Comparison of ENCODE assay signal across 8 mouse cellular contexts in genomic region chr5:117114581-117115192, GRCm38 (mm10). TPM values are rescaled to one million over a fixed set of nuclear protein-coding genes. Genes with fewer than 3 reads are reported as not detected.
DNase-seq lines count a peak whose midpoint lies in the region; ATAC-seq lines count a peak whose summit lies in the region.

No protein-coding gene starts in this region.

- no peak for ATAC-seq in CD4-positive, CD25-positive, alpha-beta regulatory T cell, adult 4 months
- ATAC-seq in hindbrain, embryonic 13.5 days (ENCODE audit: low FRiP score), result no peak
- ATAC-seq in lung, embryonic 16.5 days (ENCODE audit: low read depth), result no peak
- no peak for ATAC-seq in stomach, embryonic 14.5 days (ENCODE audit: insufficient number of reproducible peaks, insufficient read depth, low FRiP score, low read depth)

- peak overlapping the region; percentile 97 for H3K4me2 ChIP-seq in hindbrain, embryonic 13.5 days
- peak overlapping the region; percentile 93 for H3K4me2 ChIP-seq in lung, embryonic 16.5 days (ENCODE audit: low read depth, low read length)
- peak overlapping the region; percentile 88 for H3K4me2 ChIP-seq in stomach, embryonic 14.5 days (replicated peaks; ENCODE audit: low read depth, low read length)

- DNase-seq in CD4-positive, CD25-positive, alpha-beta regulatory T cell, adult 2 months (ENCODE audit: low read depth, low spot score), result peak; percentile 59
- DNase-seq in 3T3-L1 (ENCODE audit: low read depth, low spot score), result peak; percentile 87
- DNase-seq in embryo, embryonic 11 days, result peak; percentile 64
- DNase-seq in gastrocnemius, postnatal 10 days, result no peak

- peak overlapping the region; percentile 94 for H3K4me3 ChIP-seq in hindbrain, embryonic 13.5 days
- peak overlapping the region; percentile 95 for H3K4me3 ChIP-seq in lung, embryonic 16.5 days (ENCODE audit: low read length)
- peak overlapping the region; percentile 86 for H3K4me3 ChIP-seq in stomach, embryonic 14.5 days (ENCODE audit: low read depth, low read length)

- no peaks in the 10 kb centered on the region for H3K27me3 ChIP-seq in hindbrain, embryonic 13.5 days
- no peaks in the 10 kb centered on the region for H3K27me3 ChIP-seq in lung, embryonic 16.5 days (ENCODE audit: control insufficient read depth, insufficient read depth, low read depth, low read length)
- no peaks in the 10 kb centered on the region for H3K27me3 ChIP-seq in stomach, embryonic 14.5 days (ENCODE audit: control insufficient read depth, insufficient read depth, low read length)

- 7% methylated on average over 16 of the region's 16 CpGs for WGBS in hindbrain, embryonic 13.5 days
- WGBS in lung, embryonic 16.5 days, result 4% methylated on average over 16 of the region's 16 CpGs
- 4% methylated on average over 16 of the region's 16 CpGs for WGBS in stomach, embryonic 14.5 days

- H3K9me3 ChIP-seq in hindbrain, embryonic 13.5 days, result no peaks in the 10 kb centered on the region
- H3K9me3 ChIP-seq in lung, embryonic 16.5 days (ENCODE audit: control insufficient read depth, low read length), result no peaks in the 10 kb centered on the region
- no peaks in the 10 kb centered on the region for H3K9me3 ChIP-seq in stomach, embryonic 14.5 days (ENCODE audit: control insufficient read depth, low read depth, low read length)

- H3K9ac ChIP-seq in hindbrain, embryonic 13.5 days, result peak overlapping the region; percentile 93
- peak overlapping the region; percentile 88 for H3K9ac ChIP-seq in lung, embryonic 16.5 days (ENCODE audit: low read length)
- peak overlapping the region; percentile 69 for H3K9ac ChIP-seq in stomach, embryonic 14.5 days (replicated peaks; ENCODE audit: low read depth, low read length)

- H3K4me1 ChIP-seq in hindbrain, embryonic 13.5 days (replicated peaks), result peaks cover 24% of the 10 kb centered on the region
- H3K4me1 ChIP-seq in lung, embryonic 16.5 days (replicated peaks; ENCODE audit: control insufficient read depth, insufficient read depth, low read length), result peaks cover 10% of the 10 kb centered on the region; the same call in 1 of the 2 replicates
- peaks cover 5% of the 10 kb centered on the region; the same call in 1 of the 2 replicates for H3K4me1 ChIP-seq in stomach, embryonic 14.5 days (ENCODE audit: control insufficient read depth, insufficient read depth, low read length)

- H3K36me3 ChIP-seq in hindbrain, embryonic 13.5 days, result peaks cover 36% of the 10 kb centered on the region
- peaks cover 22% of the 10 kb centered on the region for H3K36me3 ChIP-seq in lung, embryonic 16.5 days (ENCODE audit: control insufficient read depth, insufficient read depth, low read length)
- peaks cover 24% of the 10 kb centered on the region for H3K36me3 ChIP-seq in stomach, embryonic 14.5 days (ENCODE audit: control insufficient read depth, insufficient read depth, low read length)

- H3K27ac ChIP-seq in hindbrain, embryonic 13.5 days, result peak overlapping the region; percentile 89
- H3K27ac ChIP-seq in lung, embryonic 16.5 days (ENCODE audit: low read length), result peak overlapping the region; percentile 74
- peak overlapping the region; percentile 82; the same call in 1 of the 2 replicates for H3K27ac ChIP-seq in stomach, embryonic 14.5 days (ENCODE audit: low read length)

RNA-seq across cellular contexts. Expression of gene Suds3, which starts 1.2 kb away (rescaled TPM):
- polyA plus RNA-seq in CD4-positive, CD25-positive, alpha-beta regulatory T cell, adult 4 months (2017; shearing (Covaris generic)), result 10 to 100 TPM; 10.7 to 13.2 TPM
- polyA plus RNA-seq in hindbrain, embryonic 13.5 days (2015; fragmentation: Nextera tagmentation; extraction: Ambion mirVana), result 83.2 and 90.5 TPM in 2 replicates
- 56.9 and 63.4 TPM in 2 replicates for polyA plus RNA-seq in lung, embryonic 16.5 days (2015; fragmentation: Nextera tagmentation; extraction: Ambion mirVana)
- 41.0 and 47.6 TPM in 2 replicates for polyA plus RNA-seq in stomach, embryonic 14.5 days (2014; fragmentation: Nextera tagmentation; extraction: Ambion mirVana)
- 10 to 100 TPM; 49.3 to 53.5 TPM for total RNA-seq in gastrocnemius, postnatal 10 days (2021)

RNA-seq across cellular contexts. Expression of gene Taok3, which starts 5.2 kb away (rescaled TPM):
- polyA plus RNA-seq in CD4-positive, CD25-positive, alpha-beta regulatory T cell, adult 4 months (2017; shearing (Covaris generic)), result 100 to 1,000 TPM; 125 to 142 TPM
- polyA plus RNA-seq in hindbrain, embryonic 13.5 days (2015; fragmentation: Nextera tagmentation; extraction: Ambion mirVana), result 47.0 and 50.0 TPM in 2 replicates
- polyA plus RNA-seq in lung, embryonic 16.5 days (2015; fragmentation: Nextera tagmentation; extraction: Ambion mirVana), result 33.5 and 37.1 TPM in 2 replicates
- 22.0 and 24.8 TPM in 2 replicates for polyA plus RNA-seq in stomach, embryonic 14.5 days (2014; fragmentation: Nextera tagmentation; extraction: Ambion mirVana)
- 10 to 100 TPM in 1 of 2 experiments, 1 to 10 TPM in 1; 6.1 to 11.1 TPM for total RNA-seq in gastrocnemius, postnatal 10 days (2021)
